Mouse (Mus musculus) embryo, embryonic 10 days (tissue): Measurements from ENCODE around the gene Chil3.
"Not testable (repeated sequence)": the region's sequence is repeated elsewhere in the genome, so short reads cannot be mapped to it uniquely, and the experiment has no call there.

Source experiments
- DNase-seq: peaks from one replicate; pipeline ENCODE4 v3.0.0-alpha.2; 2015; ENCODE audit warnings: low spot score

Chil3 gene

DNA sequence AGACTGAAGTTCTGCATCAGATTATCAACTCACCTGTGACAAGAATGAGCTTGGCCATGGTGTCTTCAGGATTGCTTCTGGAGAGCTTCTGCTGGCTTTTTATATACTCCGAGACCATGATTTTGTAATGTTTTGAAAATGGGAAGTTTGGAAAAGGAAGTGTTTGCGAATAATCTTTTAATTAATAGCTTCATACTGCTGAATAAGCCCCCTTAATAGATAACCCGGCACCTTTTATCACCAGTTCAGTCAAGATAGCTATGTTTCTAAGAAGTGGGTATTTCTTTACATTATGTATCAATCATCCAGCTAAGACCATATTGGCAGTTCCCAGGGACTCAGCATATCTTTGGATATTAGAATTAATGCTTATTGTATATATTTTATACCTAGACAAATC is at the start of gene Chil3:
TSS of gene Chil3 (minus strand) at position 101 of the 400 bp plus-strand sequence.
- DNase-seq, result no peak

DNA sequence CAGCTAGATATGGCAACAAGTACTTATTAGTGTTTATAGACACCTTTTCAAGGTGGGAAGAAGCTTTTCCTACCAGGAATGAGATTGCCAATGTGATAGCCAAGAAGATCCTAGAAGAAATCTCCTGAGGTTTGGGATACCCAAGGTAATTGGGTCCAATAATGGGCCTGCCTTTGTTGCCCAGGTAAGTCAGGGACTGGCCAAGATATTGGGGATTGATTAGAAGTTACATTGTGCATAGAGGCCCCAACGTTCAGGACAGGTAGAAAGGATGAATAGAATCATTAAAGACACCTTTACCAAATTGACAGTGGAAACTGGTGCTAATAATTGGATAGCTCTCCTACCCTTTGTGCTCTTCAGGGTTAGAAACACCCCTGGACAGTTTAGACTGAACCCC is 30.7 kb upstream of the Chil3 start:
- DNase-seq, result not testable (repeated sequence)

DNA sequence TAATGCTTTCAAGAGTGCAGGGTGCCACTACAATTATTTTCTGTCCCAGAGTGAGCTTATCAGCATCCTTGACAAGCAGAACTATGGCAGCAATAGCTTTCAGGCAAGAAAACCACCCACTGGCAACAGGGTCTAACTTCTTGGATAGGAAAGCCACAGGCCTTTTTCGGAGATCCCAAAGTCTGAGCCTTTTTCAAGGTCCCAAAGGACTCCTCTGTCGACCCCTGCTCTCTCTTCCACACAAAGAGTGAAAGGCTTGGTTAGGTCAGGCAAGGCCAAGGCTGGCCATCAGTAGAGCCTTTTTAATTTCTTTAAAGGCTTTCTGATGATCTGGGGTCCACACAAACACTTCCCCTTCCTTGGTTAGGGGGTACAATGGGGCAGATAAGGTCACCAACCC is 29.9 kb upstream of the Chil3 start:
- not testable (repeated sequence) for DNase-seq

DNA sequence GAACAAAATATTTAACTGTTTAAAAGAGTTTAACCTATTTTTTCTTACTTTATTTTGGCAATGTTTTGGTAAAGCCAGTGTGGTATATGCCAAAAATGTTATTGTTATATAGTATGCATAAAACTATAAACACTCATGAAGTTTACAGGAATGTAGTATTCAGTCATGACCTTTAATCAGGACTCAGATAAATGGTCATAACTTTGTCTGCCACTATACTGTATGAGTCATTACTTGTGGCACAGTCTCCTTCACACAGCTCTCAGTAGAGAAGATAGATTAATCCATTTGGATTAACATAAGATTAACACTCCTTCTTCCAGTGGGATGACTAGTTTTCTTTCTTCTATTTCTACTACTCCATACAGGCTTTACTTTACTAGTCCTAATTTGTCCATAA is 28.9 kb upstream of the Chil3 start:
- DNase-seq, result no peak

DNA sequence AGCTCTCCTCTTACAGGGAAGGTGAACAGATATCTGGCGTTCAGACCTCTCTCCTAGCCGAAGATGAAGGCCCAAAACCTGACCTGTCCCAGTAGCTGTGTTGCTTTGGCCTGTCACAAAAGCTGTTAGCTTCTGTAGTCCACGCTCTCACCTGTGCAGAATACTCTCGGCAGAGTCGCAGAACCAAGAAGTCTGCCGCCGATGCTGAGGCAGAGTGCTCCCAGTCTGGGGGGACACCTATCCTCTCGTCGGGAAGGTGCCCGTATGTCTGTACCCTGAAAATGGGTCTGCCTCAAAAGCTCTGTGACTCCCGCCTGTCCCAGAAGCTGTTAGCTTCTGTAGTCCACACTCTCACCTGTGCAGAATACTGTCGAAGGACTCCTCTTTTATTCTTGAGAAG is 28.1 kb upstream of the Chil3 start:
- DNase-seq, result no peak

DNA sequence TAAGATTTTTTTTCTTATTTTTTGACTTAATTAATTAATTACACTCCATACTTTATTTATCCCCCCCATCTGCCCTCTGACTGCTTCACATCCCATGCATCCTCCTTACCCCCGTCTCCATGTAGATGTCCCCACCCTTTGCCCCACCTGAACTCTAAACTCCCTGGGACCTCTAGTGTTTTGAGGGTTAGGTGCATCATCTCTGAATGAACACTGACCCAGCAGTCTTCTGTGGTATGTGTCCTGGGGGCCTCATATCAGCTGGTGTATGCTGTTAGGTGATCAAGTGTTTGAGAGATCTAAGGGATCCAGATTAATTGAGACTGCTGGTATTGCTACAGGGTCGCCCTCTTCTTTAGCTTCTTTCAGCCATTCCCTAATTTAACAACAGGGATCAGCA is 20.6 kb upstream of the Chil3 start:
- no peak for DNase-seq

DNA sequence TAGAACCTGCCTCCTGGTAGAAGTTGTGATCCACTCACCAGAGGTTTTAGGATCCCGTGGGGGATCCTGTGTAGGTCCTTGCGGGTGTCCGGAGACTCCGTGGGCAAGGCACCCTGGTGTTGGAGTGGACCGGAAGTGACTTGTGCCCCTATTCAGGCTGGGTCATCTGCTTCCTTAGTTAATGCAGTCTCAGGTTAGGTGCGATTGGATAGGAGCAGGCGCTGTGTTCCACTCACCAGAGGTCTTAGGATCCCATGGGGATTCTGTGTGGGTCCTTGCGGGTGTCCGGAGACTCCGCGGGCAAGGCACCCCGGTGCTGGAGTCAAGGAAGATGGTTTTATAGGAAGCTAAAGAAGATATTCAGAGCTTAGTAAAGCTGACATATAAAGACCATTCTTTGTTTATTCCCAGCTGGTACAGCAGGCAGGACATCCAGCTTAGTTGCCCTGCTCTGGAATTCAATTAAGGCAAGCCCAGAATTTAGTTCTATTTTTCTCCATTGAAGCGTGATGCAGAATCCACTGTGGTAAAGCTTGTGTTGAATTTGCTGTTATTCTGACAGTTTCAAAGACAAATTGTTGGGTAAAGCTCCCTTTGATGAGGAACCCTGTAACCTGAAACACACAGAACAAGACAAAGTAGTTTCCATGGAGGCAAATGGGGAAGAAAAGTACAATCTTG is 10.3 kb upstream of the Chil3 start:
- no peak for DNase-seq

DNA sequence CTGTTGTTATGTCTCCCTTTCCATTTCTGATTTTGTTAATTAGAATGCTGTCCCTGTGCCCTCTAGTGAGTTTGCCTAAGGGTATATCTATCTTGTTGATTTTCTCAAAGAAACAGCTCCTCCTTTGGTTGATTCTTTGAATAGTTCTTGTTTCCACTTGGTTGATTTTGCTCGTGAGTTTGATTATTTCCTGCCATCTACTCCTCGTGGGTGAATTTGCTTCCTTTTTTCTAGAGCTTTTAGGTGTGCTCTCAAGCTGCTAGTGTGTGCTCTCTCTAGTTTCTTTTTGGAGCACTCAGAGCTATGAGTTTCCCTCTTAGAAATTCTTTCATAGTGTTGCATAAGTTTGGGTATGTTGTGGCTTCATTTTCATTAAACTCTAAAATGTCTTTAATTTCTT is 7.6 kb upstream of the Chil3 start:
- not testable (repeated sequence) for DNase-seq

DNA sequence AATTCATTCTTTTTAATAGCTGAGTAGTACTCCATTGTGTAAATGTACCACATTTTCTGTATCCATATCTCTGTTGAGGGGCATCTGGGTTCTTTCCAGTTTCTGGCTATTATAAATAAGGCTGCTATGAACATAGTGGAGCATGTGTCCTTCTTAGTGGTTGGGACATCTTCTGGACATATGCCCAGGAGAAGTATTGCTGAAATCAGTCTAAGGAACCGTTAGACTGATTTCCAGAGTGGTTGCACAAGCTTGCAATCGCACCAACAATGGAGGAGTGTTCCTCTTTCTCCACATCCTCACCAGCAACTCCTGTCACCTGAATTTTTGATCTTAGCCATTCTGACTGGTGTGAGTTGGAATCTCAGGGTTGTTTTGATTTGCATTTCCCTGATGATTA is 5.1 kb upstream of the Chil3 start:
- not testable (repeated sequence) for DNase-seq

DNA sequence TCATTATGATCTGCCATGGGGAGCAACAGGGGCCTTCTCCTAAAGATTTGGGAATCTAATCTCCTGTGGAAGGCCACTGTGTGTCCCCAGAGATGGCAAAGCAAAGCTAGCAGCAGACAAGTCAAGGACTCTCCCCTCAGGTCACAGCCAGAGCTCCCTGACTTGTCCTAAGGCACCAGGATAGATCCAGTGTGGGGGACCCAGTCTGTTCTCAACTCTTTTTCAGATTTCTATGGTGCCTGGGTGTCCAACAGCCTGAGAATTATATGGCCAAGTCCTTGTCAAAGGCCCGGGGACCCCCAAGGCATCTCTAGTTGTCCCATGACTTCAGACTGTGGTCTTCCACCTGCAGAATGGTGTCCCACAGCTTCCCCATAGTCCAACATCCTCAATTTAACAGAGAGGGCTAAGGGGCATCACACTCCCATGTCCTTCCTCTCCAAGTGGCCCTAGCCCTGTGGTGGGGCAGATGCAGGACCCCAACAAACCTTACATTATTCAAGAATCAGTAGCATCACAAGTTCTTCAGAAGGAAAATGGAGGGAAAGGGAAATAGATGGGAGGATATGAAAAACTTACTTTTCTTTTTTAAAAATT is 3.9 kb upstream of the Chil3 start:
- no peak for DNase-seq

DNA sequence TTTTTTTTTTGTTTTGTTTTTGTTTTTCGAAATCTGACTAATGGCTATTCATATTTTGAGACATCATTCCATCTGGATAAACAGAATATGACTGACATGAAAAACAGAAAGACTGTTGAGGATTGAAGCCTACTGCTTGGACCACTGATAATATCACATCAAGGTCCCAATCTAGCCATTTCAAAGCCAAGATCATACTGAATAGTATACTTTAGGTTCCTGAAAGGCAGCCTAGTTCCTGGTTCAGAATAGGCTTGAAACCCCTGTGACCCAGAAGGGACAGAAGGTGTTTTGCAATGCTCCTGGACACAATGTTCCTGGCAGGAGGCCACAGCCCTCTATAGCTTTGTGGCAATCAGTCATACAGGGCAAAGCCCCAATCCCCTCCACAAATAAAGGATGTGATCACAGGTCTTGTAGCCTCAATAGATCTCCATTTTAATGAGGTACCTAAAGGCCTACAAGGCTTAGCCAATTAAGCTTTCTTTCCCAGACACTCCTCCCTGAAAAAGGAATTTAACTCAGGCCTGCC is 3.2 kb upstream of the Chil3 start:
- DNase-seq, result peak; percentile 16

DNA sequence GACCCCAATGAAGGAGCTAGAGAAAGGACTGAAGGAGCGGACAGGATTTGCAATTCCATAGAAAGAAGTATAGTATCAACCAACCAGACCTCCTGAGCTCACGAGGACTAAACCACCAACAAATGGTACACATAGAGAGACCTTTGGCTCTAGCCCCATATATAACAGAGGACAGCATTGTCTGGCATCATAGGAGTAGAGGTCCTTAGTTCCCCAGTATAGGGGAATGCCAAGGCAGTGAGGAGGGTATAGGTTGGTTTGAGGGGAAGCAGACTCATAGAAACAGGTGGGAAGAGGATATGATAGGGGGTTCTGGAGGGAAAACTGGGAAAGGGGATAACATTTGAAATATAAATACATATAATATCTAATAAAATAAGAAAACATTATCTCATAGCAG is 13.0 kb downstream of the Chil3 start:
- DNase-seq, result no peak

DNA sequence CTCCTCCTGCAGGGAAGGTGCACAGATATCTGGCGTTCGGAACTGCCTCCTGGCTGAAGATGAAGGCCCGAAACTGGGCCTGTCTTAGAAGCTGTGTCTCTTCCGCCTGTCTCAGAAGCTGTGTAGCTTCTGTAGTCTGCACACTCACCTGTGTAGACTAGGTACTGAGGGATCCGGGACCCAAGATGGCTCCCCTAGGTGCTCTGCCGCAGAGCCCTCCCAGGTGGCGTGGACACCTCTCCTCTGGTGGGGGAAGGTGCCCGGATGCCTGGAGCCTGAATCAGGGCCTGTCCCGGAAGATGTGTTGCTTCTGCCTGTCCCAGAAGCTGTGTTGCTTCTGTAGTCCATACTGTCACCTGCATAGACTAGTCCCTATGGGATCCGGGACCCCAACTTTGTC is 23.3 kb downstream of the Chil3 start:
- DNase-seq, result no peak

DNA sequence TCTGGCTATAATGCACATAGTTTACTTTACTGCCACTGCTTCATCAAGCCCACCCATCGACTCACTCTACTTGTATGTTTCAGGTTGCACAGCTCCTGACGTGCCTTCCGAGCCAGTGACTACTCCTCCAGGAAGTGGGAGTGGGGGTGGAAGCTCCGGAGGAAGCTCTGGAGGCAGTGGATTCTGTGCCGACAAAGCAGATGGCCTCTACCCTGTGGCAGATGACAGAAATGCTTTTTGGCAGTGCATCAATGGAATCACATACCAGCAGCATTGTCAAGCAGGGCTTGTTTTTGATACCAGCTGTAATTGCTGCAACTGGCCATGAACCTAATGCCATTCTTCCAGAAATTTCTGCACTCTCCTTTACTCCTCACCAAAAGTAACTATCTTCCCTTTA is 35.7 kb downstream of the Chil3 start:
- DNase-seq, result no peak

DNA sequence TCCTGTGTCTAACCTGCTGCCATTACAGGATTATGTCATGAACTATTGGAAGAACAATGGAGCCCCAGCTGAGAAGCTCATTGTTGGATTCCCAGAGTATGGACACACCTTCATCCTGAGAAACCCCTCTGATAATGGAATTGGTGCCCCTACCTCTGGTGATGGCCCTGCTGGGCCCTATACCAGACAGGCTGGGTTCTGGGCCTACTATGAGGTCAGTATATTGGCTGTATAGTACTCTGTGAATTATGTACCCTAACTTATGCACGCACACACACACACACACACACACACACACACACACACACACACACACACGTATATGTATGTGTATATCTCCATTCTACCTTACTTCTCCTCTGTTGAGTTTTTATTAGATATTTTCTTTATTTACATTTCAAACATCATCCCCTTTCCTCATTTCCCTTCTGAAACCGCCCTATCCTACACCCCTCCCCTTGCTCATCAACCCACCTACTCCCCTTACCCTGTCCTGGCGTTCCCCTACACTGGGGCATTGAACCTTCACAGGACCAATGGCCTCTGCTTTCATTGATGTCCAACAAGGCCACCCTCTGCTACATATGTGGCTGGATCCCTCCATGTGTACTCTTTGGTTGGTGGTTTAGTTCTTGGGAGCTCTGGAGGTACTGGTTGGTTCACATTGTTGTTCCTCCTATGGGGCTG is 38.4 kb downstream of the Chil3 start:
- DNase-seq, result no peak

DNA sequence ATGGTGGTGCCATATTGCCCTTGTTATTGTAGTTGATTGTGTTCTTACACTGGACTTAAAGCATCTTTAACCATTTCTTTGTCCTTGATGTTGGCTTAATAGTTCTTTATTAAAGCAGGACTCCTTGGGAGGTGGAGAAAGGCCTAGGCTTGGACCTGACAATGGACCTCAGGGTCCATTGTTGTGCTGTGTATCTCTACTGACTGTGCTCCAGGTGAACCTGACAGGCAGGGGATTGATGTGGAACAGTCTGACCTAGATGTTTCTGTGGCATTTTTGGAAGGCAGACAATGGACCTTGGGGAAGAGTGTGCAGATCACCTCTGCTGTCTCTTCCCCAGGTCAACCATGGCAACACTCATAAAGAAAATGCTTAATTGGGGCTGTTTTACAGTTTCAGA is 40.4 kb downstream of the Chil3 start:
- DNase-seq, result no peak

DNA sequence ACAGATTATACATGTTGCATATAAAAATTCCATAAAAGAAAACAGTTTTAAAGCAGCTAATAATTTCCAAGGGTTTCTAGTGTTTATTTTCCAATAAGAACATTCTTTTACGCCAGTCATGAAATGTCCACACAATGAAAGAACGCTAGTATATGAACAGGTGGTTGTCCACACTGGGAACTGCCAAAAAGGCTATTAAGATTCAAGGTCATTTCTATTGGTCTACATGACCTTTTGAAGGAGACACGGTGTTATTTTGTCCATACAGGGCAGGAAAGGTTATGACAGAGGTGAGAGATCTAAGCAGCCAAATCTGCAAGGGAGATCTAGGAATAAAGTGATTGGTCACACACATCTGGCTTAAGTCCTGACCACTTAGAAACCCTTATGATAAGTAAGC is 54.4 kb downstream of the Chil3 start, which contains the start of gene Chia1:
TSS of gene Chia1 (plus strand) at position 301 of the 400 bp plus-strand sequence.
- DNase-seq, result no peak
